26 mouse cellular contexts compared by ENCODE assay signal in the genomic region with DNA sequence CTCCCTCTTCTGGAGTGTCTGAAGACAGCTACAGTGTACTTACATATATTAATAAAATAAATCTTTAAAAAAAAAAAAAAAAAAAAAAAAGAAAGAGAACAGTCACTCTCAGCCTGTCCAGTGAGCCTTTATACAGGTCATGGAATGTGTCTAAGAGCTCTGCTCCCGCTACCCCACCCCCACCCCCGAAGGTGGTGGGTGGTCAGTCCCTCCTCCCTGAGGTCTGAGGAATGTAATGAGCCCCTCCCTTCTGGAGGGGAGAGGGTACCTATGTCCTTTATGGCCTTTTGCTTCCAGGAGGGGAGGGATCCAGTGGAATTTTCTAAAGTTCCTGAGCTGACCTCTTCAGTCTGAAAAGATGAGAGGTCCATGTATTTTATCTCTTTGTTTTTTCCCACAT.
DNase-seq lines count a peak whose midpoint lies in the region; ATAC-seq and TF ChIP-seq lines count a peak whose summit lies in the region.
"Had no signal": no experiment of that assay in that cellular context is flagged by ENCODE, and none has a peak within 500 bp of the region (broad histone marks: within the 10 kb centered on the region; RNA-seq: fewer than 3 reads in every experiment).

No protein-coding gene starts in this region.

- no peak for TF ChIP-seq CTCF in midbrain, postnatal 0 days (IDR thresholded peaks at IDR 0.05)

- 76% methylated on average over 2 of the region's 2 CpGs for WGBS in midbrain, embryonic 12.5 days
- 83% methylated on average over 2 of the region's 2 CpGs for WGBS in midbrain, postnatal 0 days

- no peak overlapping the region for H3K4me2 ChIP-seq in midbrain, embryonic 12.5 days (replicated peaks)
- no peak overlapping the region for H3K4me2 ChIP-seq in midbrain, postnatal 0 days (ENCODE audit: low read depth, low read length, poor library complexity, severe bottlenecking)
- H3K4me2 ChIP-seq: forebrain, embryonic 13.5 days; heart, embryonic 12.5 days; heart, embryonic 15.5 days; hindbrain, embryonic 13.5 days had no signal

- H3K27me3 ChIP-seq in midbrain, embryonic 12.5 days, result no peaks in the 10 kb centered on the region
- H3K27me3 ChIP-seq in midbrain, postnatal 0 days (ENCODE audit: insufficient read depth, low read length), result no peaks in the 10 kb centered on the region
- H3K27me3 ChIP-seq: CH12.LX; forebrain, embryonic 13.5 days; heart, embryonic 12.5 days; heart, embryonic 15.5 days; hindbrain, embryonic 13.5 days had no signal

- H3K4me1 ChIP-seq in midbrain, embryonic 12.5 days, result no peaks in the 10 kb centered on the region; the same call in 1 of the 2 replicates
- no peaks in the 10 kb centered on the region for H3K4me1 ChIP-seq in midbrain, postnatal 0 days (ENCODE audit: insufficient read depth, low read length)
- H3K4me1 ChIP-seq: forebrain, embryonic 13.5 days; heart, embryonic 12.5 days; heart, embryonic 15.5 days had no signal

- no peak overlapping the region for H3K4me3 ChIP-seq in midbrain, embryonic 12.5 days
- H3K4me3 ChIP-seq in midbrain, postnatal 0 days (ENCODE audit: low read depth, low read length), result no peak overlapping the region
- H3K4me3 ChIP-seq: forebrain, embryonic 10.5 days; forebrain, embryonic 13.5 days; gastrocnemius, adult 2 months; heart, embryonic 12.5 days; heart, embryonic 15.5 days; hindbrain, embryonic 10.5 days; hindbrain, embryonic 13.5 days had no signal

- no peak overlapping the region for H3K9ac ChIP-seq in midbrain, embryonic 12.5 days (replicated peaks)
- no peak overlapping the region for H3K9ac ChIP-seq in midbrain, postnatal 0 days (replicated peaks; ENCODE audit: low read length, poor library complexity, severe bottlenecking)
- H3K9ac ChIP-seq: forebrain, embryonic 13.5 days; heart, embryonic 12.5 days; heart, embryonic 15.5 days; hindbrain, embryonic 13.5 days had no signal

- H3K36me3 ChIP-seq in midbrain, embryonic 12.5 days, result no peaks in the 10 kb centered on the region
- H3K36me3 ChIP-seq in midbrain, postnatal 0 days (ENCODE audit: insufficient read depth, low read length), result no peaks in the 10 kb centered on the region
- H3K36me3 ChIP-seq: forebrain, embryonic 10.5 days; heart, embryonic 12.5 days; heart, embryonic 15.5 days; hindbrain, embryonic 10.5 days; hindbrain, embryonic 13.5 days had no signal

- H3K27ac ChIP-seq in midbrain, embryonic 12.5 days (replicated peaks), result no peak overlapping the region
- no peak overlapping the region for H3K27ac ChIP-seq in midbrain, postnatal 0 days (ENCODE audit: low read depth, low read length)
- H3K27ac ChIP-seq: forebrain, embryonic 10.5 days; forebrain, embryonic 13.5 days; gastrocnemius, adult 2 months; heart, embryonic 15.5 days; hindbrain, embryonic 10.5 days; hindbrain, embryonic 13.5 days had no signal

- no peak for DNase-seq in midbrain, postnatal 0 days (ENCODE audit: low spot score)
- peak; percentile 12 for DNase-seq in forelimb bud, embryonic 11.5 days (ENCODE audit: low read depth, low spot score)
- peak; percentile 15 for DNase-seq in mesoderm, embryonic 11.5 days (ENCODE audit: low read depth, low spot score)
- no peak for DNase-seq in lung, postnatal 36 days
- DNase-seq in spleen, adult 18-20 months, result no peak
- DNase-seq: adrenal gland, postnatal 10 days; adrenal gland, postnatal 36 days; B cell, adult 2 months; cerebellum, adult 18-20 months; cerebellum, adult 9-10 months; cerebellum, postnatal 14 days; gastrocnemius, adult 2 months; gastrocnemius, postnatal 14 days; heart, adult 11 months; heart, postnatal 10 days; heart, postnatal 36 days had no signal

- peak; percentile 50; the same call in 1 of the 2 replicates for ATAC-seq in midbrain, embryonic 12.5 days (ENCODE audit: low FRiP score, low read depth)
- no peak for ATAC-seq in midbrain, postnatal 0 days (ENCODE audit: low FRiP score)
- ATAC-seq: forebrain, embryonic 13.5 days; forebrain, embryonic 16.5 days; hindbrain, embryonic 16.5 days had no signal

- H3K9me3 ChIP-seq in midbrain, embryonic 12.5 days, result no peaks in the 10 kb centered on the region
- no peaks in the 10 kb centered on the region for H3K9me3 ChIP-seq in midbrain, postnatal 0 days (ENCODE audit: low read length)
- H3K9me3 ChIP-seq: forebrain, embryonic 10.5 days; forebrain, embryonic 13.5 days; heart, embryonic 15.5 days; hindbrain, embryonic 10.5 days; hindbrain, embryonic 13.5 days had no signal

Comparison
In these comparisons a context has a peak if more than half of its experiments do, and no peak if none do; other contexts are left out.
1. DNase-seq: peak in forelimb bud, embryonic 11.5 days (single experiment) and mesoderm, embryonic 11.5 days (single experiment); none in midbrain, postnatal 0 days (single experiment), lung, postnatal 36 days (single experiment) and spleen, adult 18-20 months (0 of 2).